Mouse (Mus musculus) forebrain, embryonic 12.5 days (tissue): ENCODE data around the gene Vmn2r98. TPM values are rescaled to one million over a fixed set of nuclear protein-coding genes. Genes with fewer than 3 reads are reported as not detected.
"Not testable (repeated sequence)": the region's sequence is repeated elsewhere in the genome, so short reads cannot be mapped to it uniquely, and the experiment has no call there.

Experiments
- ATAC-seq: fragments of 200-750 bp; cut with Nextera tagmentation; 2 replicates; pipeline ENCODE4 v1.8.0; 2017; ENCODE audit warnings: moderate TSS enrichment; ENCODE audit not compliant: low FRiP score
- H3K27ac ChIP-seq: fragments of 300-500 bp; sonication (generic); 2 replicates; pipeline ENCODE4 v1.5.1; 2016; ENCODE audit warnings: mild to moderate bottlenecking
- H3K27me3 ChIP-seq: fragments of 300-500 bp; sonication (generic); 2 replicates; pipeline ENCODE4 v1.6.1; 2016; ENCODE audit warnings: mild to moderate bottlenecking
- H3K36me3 ChIP-seq: fragments of 300-500 bp; sonication (generic); replicated peaks from 2 replicates; pipeline ENCODE4 v1.6.1; 2016; ENCODE audit warnings: mild to moderate bottlenecking
- H3K4me1 ChIP-seq: fragments of 300-500 bp; sonication (generic); 2 replicates; pipeline ENCODE4 v1.6.1; 2016
- H3K4me2 ChIP-seq: fragments of 300-500 bp; sonication (generic); 2 replicates; pipeline ENCODE4 v1.6.1; 2016; ENCODE audit warnings: mild to moderate bottlenecking, moderate library complexity
- H3K4me3 ChIP-seq: fragments of 300-500 bp; sonication (generic); replicated peaks from 2 replicates; pipeline ENCODE4 v1.5.1; 2016; ENCODE audit warnings: mild to moderate bottlenecking
- H3K9ac ChIP-seq: fragments of 300-500 bp; sonication (generic); 2 replicates; pipeline ENCODE4 v1.6.1; 2016; ENCODE audit warnings: mild to moderate bottlenecking
- H3K9me3 ChIP-seq: fragments of 300-500 bp; sonication (generic); 2 replicates; pipeline ENCODE4 v1.6.1; 2016
- WGBS: fragments of 180-500 bp; shearing (Covaris S2); methylation state at CpG from one replicate; pipeline ENCODE4 v1.1.7; 2016; 5-methylcytosine and 5-hydroxymethylcytosine counted together
- polyA plus RNA-seq: library from polyadenylated mRNA; unstranded; fragments of >200 nt; fragmentation: Nextera tagmentation; extraction: Ambion mirVana; gene quantifications from 2 replicates; pipeline ENCODE4 v1.2.1, GENCODE M21; 2016

Vmn2r98 gene
- polyA plus RNA-seq: not detected in 2 replicates

GRCm38 (mm10) chr17:19053160-19053559 is at the start of gene Vmn2r98:
Gene Vmn2r98 (plus strand): TSS chr17:19053460.
- not testable (repeated sequence) for H3K4me2 ChIP-seq, ATAC-seq, H3K27me3 ChIP-seq, H3K36me3 ChIP-seq, H3K9me3 ChIP-seq, H3K27ac ChIP-seq, H3K4me3 ChIP-seq, H3K9ac ChIP-seq, H3K4me1 ChIP-seq

- not testable (repeated sequence) for H3K4me2 ChIP-seq, H3K4me3 ChIP-seq, H3K36me3 ChIP-seq, H3K27me3 ChIP-seq, H3K4me1 ChIP-seq, H3K9ac ChIP-seq, H3K27ac ChIP-seq, ATAC-seq
- 61% methylated on average over 1 of the region's 1 CpGs for WGBS
- H3K9me3 ChIP-seq: peaks cover 31% of the 10 kb centered on the region
Observed at GRCm38 (mm10) chr17:19031441-19031840, 21.8 kb upstream of the Vmn2r98 start.

GRCm38 (mm10) chr17:19031962-19032361 is 21.3 kb upstream of the Vmn2r98 start:
- Histone ChIP-seq H3K4me1 (no peaks in the 10 kb centered on the region), H3K9ac (no peak overlapping the region), H3K27me3 (no peaks in the 10 kb centered on the region), H3K4me2 (no peak overlapping the region), H3K4me3 (no peak overlapping the region), H3K36me3 (no peaks in the 10 kb centered on the region), H3K9me3 (peaks cover 26% of the 10 kb centered on the region), H3K27ac (no peak overlapping the region)
- ATAC-seq: no peak
- 57% methylated on average over 2 of the region's 2 CpGs for WGBS

- Histone ChIP-seq H3K4me3 (no peak overlapping the region), H3K4me1 (no peaks in the 10 kb centered on the region), H3K9ac (no peak overlapping the region), H3K9me3 (peaks cover 28% of the 10 kb centered on the region), H3K4me2 (no peak overlapping the region), H3K27me3 (no peaks in the 10 kb centered on the region), H3K27ac (no peak overlapping the region), H3K36me3 (no peaks in the 10 kb centered on the region)
- no peak for ATAC-seq
- WGBS: 71% methylated on average over 3 of the region's 3 CpGs
Observed at GRCm38 (mm10) chr17:19032721-19033120, 20.5 kb upstream of the Vmn2r98 start.

Other genes with a start within 250 kb of the Vmn2r98 start
- 0.08 and 0.09 TPM in 2 replicates for gene Vmn2r97, start 139.2 kb upstream of the Vmn2r98 start, polyA plus RNA-seq